Mouse (Mus musculus) CD4-positive, CD25-positive, alpha-beta regulatory T cell, adult 2 months (primary cell): Measurements from ENCODE around the gene Cux2.
A peak's percentile ranks its signal among the peaks of the same experiment; 100 is the strongest.

Experiments
- DNase-seq: peaks from one replicate; pipeline ENCODE4 v3.0.0-alpha.2; 2012; ENCODE audit warnings: low read depth, low spot score

Cux2 gene

DNA sequence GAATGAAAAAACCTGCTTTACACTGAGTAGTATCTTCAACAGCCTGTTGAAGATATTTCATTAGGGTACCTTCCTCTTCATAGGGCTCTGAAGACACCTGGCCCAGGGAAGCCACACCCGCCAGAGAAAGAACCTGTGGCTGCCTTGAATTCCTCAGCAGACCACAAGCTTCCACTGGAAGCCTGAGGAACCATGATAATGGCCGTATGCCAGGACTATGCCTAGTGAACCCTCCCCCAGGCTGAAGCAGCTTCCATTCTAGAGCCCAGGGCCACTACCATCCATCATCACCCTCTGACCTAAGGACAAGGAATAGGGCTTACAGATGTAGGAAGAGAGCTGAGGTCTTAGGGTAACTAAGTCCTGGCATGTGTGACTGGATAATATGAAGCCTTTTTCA, 229.7 kb downstream of the Cux2 start:
- DNase-seq, result no peak

GRCm38 (mm10) chr5:121819559-121819958, 230.3 kb downstream of the Cux2 start:
- DNase-seq, result peak; percentile 33

DNA sequence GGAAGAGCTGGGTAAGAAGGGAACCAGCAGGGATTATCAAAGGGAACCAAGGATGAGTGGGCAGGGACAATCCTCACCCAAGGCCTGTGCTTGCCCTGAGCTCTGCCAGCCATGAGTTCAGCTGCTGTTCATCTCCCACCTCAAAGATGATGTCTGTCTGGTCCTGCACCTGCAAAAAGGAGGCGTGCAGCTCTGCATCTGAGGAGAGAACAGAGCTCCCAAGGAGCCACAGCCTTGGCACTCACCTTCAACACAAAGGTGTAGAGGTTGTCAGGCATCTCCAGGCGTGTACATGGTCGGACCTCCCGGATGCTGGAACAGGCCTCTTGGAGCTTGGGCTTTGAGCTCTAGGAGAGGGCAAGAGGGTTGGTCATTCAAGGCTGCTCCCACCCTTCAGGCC, 231.0 kb downstream of the Cux2 start:
- no peak for DNase-seq

DNA sequence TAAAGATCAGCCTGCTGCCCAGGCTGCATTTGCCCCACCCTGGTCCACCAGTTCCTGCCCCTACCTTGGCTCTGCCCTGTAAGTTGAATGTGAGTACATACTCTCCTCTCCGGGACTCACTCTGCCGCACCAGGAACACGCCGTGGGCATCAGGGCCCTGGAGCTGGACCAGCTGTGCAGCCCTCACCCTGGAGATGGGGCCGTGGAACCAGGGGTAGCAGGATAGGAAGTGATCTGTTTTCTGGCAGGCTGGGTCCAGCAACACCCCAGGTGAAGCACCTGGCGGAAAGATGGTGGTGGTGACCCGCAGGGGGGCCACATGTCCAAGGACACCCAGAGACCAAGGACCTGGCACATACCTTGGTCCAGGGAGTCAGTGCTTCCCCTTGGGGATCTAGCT, 231.5 kb downstream of the Cux2 start:
- no peak for DNase-seq

DNA sequence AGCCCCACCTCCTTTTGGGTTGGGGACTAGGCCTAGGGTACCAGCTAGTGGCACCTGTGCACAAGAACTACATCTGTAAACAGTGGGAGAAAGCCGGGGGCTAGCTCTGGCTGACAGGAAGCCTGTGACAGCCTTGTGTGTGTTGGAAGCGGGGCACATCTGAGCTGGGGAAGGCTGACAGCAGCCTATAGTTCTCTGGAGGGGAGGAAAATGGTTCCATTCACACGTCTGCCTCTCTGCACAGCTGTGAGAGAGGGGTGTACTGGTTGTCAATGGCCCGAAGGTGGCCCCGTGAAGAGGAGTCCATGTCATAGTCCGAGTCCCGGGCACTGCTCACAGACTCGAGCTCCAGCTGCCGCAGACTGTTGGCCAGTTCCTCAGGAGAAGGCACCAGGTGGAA, 232.4 kb downstream of the Cux2 start:
- no peak for DNase-seq

- DNase-seq, result no peak
Measured at GRCm38 (mm10) chr5:121816611-121817010, 233.3 kb downstream of the Cux2 start.

DNA sequence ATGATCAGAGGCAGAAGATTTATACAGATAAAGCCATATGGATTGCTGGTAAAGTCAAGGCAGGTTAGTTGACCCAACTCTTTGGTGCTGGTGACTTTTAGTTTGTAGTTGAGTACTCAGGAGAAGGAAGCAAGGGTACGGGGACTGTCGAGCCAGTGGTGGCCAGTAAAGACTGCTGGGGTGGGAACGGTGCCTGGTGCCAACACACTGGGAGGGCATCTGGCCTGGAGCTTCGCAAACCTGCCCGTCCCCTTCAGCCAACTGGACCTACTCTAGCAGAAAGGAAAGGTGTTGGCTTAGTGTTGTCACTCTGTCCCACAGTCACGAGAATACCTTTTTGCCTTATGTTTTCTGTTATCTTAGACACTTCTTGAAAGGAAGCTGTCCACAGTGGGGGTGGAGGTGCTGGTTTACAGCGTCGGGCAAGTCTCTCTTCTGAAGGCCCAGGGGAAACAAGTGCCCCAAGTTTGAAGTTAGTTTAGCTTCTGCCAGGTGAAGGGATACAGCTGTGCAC, 234.0 kb downstream of the Cux2 start:
- DNase-seq, result no peak

GRCm38 (mm10) chr5:121815067-121815466, 234.8 kb downstream of the Cux2 start:
- peak; percentile 61 for DNase-seq

- no peak for DNase-seq
Measured at GRCm38 (mm10) chr5:121813744-121814143, 236.2 kb downstream of the Cux2 start.

DNA sequence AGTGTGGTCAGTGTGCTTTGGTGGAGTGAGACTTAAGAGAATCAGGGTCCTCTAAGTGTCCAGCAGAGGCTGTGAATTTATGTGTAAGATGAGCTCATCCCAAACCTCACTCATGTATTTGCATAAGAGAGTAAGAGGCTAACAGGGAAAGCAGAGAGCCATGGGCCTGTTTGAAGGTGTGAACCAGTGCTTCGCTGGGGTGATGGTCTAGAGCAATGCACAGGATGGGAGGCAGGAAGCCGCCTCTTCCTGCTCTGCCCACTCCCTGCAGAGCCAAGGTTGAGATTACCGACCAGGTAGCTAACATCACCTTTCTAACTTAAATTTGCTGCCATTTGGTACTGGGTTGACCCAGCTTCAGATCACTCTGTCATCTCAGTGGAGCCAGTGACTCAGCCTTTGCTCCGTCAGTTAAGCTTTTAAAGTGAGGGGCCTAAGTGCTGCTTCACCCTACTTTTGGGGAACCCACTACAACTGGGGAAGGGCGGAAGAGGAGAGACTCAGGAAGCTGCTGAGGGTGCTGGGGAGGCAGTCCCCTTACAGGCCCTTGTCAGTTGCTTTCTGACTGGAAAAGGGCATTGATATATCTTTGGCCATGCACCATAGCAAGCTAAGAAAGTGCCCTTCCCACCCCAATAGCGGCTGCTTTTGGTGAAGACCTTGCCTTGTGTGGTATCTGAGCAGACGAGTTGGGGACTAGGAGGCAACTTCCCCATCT, 237.2 kb downstream of the Cux2 start:
- DNase-seq, result peak; percentile 44

DNA sequence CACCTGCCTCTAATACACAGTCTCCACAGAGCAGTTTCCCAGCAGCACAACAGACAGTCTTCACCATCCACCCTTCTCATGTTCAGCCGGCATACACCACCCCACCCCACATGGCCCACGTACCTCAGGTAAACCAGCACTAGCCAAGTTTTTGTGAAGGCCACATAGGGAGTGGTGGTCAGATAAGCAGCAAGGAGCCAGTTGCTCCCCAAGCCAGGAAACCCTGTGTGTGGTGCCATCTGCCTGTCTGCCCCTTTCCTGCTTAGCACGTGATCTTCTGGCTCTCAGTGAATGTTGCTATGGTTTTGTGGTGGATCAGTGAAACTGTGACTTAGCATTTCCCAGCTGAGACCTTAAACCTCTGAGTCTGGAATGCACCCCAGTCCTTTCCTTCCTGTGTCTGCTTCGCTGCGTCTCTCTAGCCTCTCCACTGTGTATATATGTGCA, 238.4 kb downstream of the Cux2 start:
- DNase-seq, result peak; percentile 29

GRCm38 (mm10) chr5:121810331-121811151, 239.4 kb downstream of the Cux2 start:
- no peak for DNase-seq

DNA sequence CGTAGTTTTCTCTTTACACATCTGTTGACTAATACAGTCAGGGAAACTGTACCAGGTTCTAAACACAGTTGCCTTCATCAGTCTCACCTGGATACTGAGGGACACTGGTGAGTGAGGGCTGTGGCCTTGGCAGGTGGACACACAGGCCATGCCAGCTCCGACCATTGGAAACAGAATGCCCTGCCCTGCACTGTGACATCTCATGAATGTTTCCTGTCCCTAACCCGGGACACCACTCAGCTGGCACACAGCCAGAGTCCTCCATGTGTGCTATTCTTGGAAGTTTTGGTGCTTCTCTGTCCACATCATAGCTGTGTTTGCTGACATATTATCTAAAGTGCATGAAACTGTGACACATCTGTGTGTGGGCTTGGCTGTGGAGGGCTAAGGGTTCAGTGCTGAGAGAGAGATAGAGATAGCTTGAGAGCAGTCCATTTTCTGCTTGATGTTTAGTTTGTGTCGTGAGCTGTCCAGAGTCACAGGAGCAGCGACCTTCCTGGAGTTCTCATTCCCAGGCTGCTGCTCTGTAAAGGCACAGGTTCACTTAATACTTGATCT, 240.2 kb downstream of the Cux2 start:
- no peak for DNase-seq

DNA sequence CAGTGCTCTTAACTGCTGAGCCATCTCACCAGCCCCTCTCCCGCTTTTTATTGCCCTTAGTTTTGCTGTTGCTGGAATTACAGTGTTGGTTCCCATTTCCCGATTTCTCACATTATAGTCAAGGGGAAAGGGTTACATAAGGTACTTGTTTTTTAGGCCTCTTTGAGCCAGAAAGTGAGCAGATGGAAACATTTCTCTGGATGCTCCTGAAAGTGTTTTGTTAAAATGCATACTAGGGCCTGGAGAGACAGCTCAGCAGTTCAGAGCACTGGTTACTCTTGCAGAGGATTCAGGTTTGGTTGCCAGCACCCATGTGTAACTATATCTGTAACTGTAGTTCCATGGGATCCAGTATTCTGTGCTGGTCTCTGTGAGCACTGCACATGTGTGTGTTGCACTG, 241.7 kb downstream of the Cux2 start:
- DNase-seq, result no peak

GRCm38 (mm10) chr5:121807186-121807585, 242.7 kb downstream of the Cux2 start:
- DNase-seq, result no peak
